Mouse (Mus musculus) c-Kit-positive CD71-negative TER-119-negative erythroid progenitor cells, embryonic 14.5 days (primary cell): ENCODE results near the gene 9430038I01Rik.

Experiments
- DNase-seq: peaks from one replicate; pipeline ENCODE4 v3.0.0-alpha.2; 2013; ENCODE audit warnings: low read depth

Gene 9430038I01Rik

DNA sequence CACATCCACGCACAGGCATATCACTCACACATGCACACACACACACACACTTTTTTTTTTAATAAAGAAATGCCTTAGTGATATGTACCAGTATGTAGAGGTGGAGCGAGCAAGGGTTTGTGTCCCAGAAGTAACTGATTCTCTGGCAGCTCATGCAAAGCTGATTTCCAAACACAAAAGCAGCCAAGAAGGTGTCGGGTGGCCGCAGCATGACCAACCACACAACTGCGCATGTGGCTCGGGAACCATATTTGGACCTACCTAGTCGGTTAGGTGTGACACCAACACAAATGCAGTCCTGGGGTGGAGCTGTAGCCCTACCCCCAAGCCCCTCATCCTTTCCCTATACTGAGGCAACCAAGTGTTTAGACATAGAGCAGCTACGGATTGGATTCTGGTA is 45.5 kb downstream of the 9430038I01Rik start:
- DNase-seq = no peak

GRCm38 (mm10) chr7:137364571-137364970 is 46.0 kb downstream of the 9430038I01Rik start:
- DNase-seq = no peak

- DNase-seq = no peak
Measured at GRCm38 (mm10) chr7:137346860-137347259, 63.7 kb downstream of the 9430038I01Rik start.

GRCm38 (mm10) chr7:137346068-137346467 is 64.5 kb downstream of the 9430038I01Rik start:
- no peak for DNase-seq

DNA sequence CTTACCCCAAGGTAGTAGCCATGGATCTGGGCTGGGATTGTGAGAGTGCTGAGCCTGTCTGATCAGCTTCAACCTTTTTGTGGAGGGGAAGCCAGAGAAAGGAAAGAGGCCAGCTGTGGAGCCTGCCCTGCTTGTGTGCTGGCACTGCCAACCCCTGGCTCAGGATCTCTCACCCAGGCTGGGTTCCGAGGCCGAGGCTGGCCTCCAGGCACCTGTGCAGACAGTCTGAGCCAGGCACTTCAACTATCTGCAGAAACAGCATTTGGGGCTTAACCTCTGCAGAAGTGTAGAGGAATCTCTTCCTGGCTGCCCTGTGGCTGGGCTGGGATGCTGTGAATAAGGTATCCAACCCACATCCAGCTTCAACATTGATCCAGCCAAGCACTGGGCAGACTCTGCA is 76.6 kb downstream of the 9430038I01Rik start:
- DNase-seq = no peak
